Mouse (Mus musculus): ENCODE measurements around the gene Fgfr2. TPM values are rescaled to one million over a fixed set of nuclear protein-coding genes. Genes with fewer than 3 reads are reported as not detected.

Fgfr2 gene
- polyA plus RNA-seq, 1 experiment: 14.7 TPM

DNA sequence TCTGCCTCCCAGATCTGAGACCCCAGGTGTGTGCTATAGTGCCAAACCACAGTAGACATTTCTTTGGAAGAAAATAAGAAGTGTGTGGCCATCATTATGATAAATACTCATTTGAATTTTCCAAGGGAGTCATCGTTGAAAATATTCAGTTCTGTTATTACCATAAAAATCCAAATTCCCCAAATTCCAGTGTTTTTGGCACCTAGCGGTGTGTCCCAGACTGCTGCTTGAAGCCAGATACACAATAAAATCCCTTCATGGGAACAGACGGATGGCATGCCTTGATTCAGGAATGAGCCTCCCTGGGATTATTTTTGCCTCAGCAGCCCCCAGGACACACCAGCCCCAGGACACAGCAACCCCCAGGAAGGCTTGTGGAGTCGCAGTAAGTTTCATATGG is 1003.3 kb downstream of the Fgfr2 start:
- no peaks in the 10 kb centered on the region for H3K27me3 ChIP-seq (ENCODE audit: control insufficient read depth, insufficient read depth, low read length)
- no peak overlapping the region for H3K27ac ChIP-seq (ENCODE audit: insufficient read depth, low read depth, low read length)
- H3K4me3 ChIP-seq (ENCODE audit: low read depth, low read length): no peak overlapping the region
- H3K36me3 ChIP-seq (ENCODE audit: control insufficient read depth, insufficient read depth, low read length): no peaks in the 10 kb centered on the region
- WGBS: 81% methylated on average over 4 of the region's 4 CpGs
- TF ChIP-seq CTCF (IDR thresholded peaks at IDR 0.05; ENCODE audit: extremely low read depth, insufficient read length, insufficient replicate concordance, low read depth, low read length): no peak
- H3K4me1 ChIP-seq (ENCODE audit: control insufficient read depth, insufficient read depth, insufficient read length, low read length): no peaks in the 10 kb centered on the region

DNA sequence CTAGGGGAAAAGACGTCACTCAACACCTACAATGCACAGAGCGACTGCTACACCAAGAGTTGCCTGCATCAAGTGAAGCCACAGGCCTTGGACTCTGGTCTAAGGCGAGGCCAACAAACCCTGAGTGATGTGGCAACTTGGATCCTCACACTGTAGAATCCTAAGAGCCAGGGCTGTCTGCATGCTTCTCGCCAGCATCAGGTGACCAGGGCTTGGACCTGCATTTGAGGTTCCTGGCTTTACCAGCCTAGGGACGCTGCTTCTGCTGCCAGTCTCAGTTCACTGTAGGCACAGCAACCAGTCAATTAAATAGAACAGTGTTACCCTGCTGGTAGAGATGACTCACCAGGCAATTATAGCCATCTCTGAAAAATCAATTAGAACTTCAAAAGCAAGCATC is 1011.4 kb downstream of the Fgfr2 start:
- no peaks in the 10 kb centered on the region for H3K27me3 ChIP-seq (ENCODE audit: control insufficient read depth, insufficient read depth, low read length)
- WGBS: 42% methylated on average over 5 of the region's 5 CpGs
- no peaks in the 10 kb centered on the region for H3K36me3 ChIP-seq (ENCODE audit: control insufficient read depth, insufficient read depth, low read length)
- H3K27ac ChIP-seq (ENCODE audit: insufficient read depth, low read depth, low read length): no peak overlapping the region
- no peak for TF ChIP-seq CTCF (IDR thresholded peaks at IDR 0.05; ENCODE audit: extremely low read depth, insufficient read length, insufficient replicate concordance, low read depth, low read length)
- TF ChIP-seq POLR2A (IDR thresholded peaks at IDR 0.05; ENCODE audit: low read depth, low read length): no peak
- no peak overlapping the region for H3K4me3 ChIP-seq (ENCODE audit: low read depth, low read length)
- no peaks in the 10 kb centered on the region for H3K4me1 ChIP-seq (ENCODE audit: control insufficient read depth, insufficient read depth, insufficient read length, low read length)

DNA sequence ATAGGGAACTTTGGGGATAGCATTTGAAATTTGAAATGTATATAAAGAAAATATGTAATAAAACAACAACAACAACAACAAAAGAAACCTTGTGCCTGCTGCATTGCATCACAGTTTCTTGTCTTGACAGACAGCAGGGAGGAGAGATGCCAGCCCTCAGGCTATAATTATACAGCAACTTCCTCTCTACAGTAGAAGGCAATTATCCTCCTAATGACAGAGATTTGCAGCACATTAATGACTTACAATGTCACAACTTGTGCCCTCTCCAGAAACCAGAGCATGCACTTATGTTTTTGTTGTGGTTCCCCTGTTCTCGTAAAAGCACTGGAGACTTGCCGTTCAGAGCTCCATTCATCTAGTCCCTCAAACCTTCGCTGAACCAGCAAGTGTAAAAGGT is 1012.8 kb downstream of the Fgfr2 start:
- Histone ChIP-seq H3K27ac (ENCODE audit: insufficient read depth, low read depth, low read length) (no peak overlapping the region), H3K27me3 (ENCODE audit: control insufficient read depth, insufficient read depth, low read length) (no peaks in the 10 kb centered on the region), H3K4me1 (ENCODE audit: control insufficient read depth, insufficient read depth, insufficient read length, low read length) (no peaks in the 10 kb centered on the region), H3K36me3 (ENCODE audit: control insufficient read depth, insufficient read depth, low read length) (no peaks in the 10 kb centered on the region), H3K4me3 (ENCODE audit: low read depth, low read length) (no peak overlapping the region)
- WGBS: 87% methylated on average over 3 of the region's 3 CpGs
- TF ChIP-seq POLR2A (IDR thresholded peaks at IDR 0.05; ENCODE audit: low read depth, low read length) (no peak), CTCF (IDR thresholded peaks at IDR 0.05; ENCODE audit: extremely low read depth, insufficient read length, insufficient replicate concordance, low read depth, low read length) (no peak)

DNA sequence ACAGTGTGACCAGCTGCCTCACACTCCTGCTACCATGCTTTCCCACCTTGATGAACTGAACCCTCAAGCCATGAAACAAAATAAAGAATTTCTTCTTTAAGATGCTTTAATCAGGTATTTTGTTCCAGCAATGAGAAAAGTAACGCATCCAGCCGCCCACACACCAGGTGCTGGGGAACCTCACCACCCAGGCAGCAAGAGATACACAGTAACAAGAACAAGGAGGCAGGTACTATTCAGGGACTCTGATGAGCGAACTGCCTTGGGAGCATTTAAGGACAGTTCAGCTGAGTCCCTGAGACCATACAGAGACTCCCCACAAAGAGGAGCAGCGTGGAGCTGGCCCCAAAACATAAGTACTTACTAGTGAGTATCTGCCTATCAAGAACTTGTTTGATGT is 1016.3 kb downstream of the Fgfr2 start:
- Histone ChIP-seq H3K27ac (ENCODE audit: insufficient read depth, low read depth, low read length) (no peak overlapping the region), H3K4me3 (ENCODE audit: low read depth, low read length) (no peak overlapping the region), H3K27me3 (ENCODE audit: control insufficient read depth, insufficient read depth, low read length) (no peaks in the 10 kb centered on the region), H3K4me1 (ENCODE audit: control insufficient read depth, insufficient read depth, insufficient read length, low read length) (no peaks in the 10 kb centered on the region), H3K36me3 (ENCODE audit: control insufficient read depth, insufficient read depth, low read length) (no peaks in the 10 kb centered on the region)
- 80% methylated on average over 4 of the region's 4 CpGs for WGBS
- TF ChIP-seq POLR2A (IDR thresholded peaks at IDR 0.05; ENCODE audit: low read depth, low read length): no peak
- TF ChIP-seq CTCF (IDR thresholded peaks at IDR 0.05; ENCODE audit: extremely low read depth, insufficient read length, insufficient replicate concordance, low read depth, low read length): no peak

DNA sequence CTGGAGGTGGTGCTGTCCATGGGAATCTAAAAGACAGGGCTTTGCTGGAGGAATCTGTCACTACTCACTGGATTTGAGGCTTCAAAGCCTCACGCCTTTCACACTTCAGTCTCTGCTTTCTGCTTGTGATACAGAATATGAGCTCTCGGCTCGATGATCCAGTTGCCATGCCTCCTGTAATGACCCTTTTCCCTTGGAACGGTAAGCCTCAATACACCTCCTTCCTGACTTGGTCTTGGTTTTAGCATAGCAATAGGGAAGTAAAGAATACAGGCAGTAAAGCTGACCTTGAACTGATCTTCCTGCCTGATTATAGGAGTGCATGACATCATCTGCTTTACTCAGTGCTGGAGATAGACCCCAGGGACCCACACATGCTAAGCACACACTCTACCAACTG is 1017.8 kb downstream of the Fgfr2 start:
- Histone ChIP-seq H3K4me1 (ENCODE audit: control insufficient read depth, insufficient read depth, insufficient read length, low read length) (no peaks in the 10 kb centered on the region), H3K4me3 (ENCODE audit: low read depth, low read length) (no peak overlapping the region), H3K36me3 (ENCODE audit: control insufficient read depth, insufficient read depth, low read length) (no peaks in the 10 kb centered on the region), H3K27ac (ENCODE audit: insufficient read depth, low read depth, low read length) (no peak overlapping the region), H3K27me3 (ENCODE audit: control insufficient read depth, insufficient read depth, low read length) (no peaks in the 10 kb centered on the region)
- TF ChIP-seq CTCF (IDR thresholded peaks at IDR 0.05; ENCODE audit: extremely low read depth, insufficient read length, insufficient replicate concordance, low read depth, low read length): no peak
- TF ChIP-seq POLR2A (IDR thresholded peaks at IDR 0.05; ENCODE audit: low read depth, low read length): no peak
- 50% methylated on average over 4 of the region's 4 CpGs for WGBS

DNA sequence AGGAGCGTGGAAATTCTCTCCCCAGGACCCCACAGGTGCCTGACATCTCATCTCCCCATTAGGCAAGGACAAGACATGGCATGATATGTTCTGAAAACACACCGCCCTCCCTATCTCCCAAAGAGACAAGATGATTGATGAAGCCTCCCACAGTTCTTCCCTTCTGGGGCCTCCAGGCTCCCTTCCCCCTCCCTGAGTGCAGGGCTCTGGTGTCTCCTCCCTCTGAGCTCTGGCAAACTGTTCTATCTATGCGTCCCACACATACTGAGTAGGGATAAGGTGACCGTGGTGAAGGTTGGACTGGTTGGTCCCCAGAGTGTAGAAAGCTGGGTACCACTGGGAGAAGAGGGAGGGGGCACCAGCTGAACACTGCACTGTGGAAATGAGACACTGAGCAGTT is 1024.7 kb downstream of the Fgfr2 start:
- no peak overlapping the region for H3K27ac ChIP-seq (ENCODE audit: insufficient read depth, low read depth, low read length)
- H3K4me1 ChIP-seq (ENCODE audit: control insufficient read depth, insufficient read depth, insufficient read length, low read length): no peaks in the 10 kb centered on the region
- no peaks in the 10 kb centered on the region for H3K36me3 ChIP-seq (ENCODE audit: control insufficient read depth, insufficient read depth, low read length)
- TF ChIP-seq POLR2A (IDR thresholded peaks at IDR 0.05; ENCODE audit: low read depth, low read length): no peak
- no peak for TF ChIP-seq CTCF (IDR thresholded peaks at IDR 0.05; ENCODE audit: extremely low read depth, insufficient read length, insufficient replicate concordance, low read depth, low read length)
- no peak overlapping the region for H3K4me3 ChIP-seq (ENCODE audit: low read depth, low read length)
- H3K27me3 ChIP-seq (ENCODE audit: control insufficient read depth, insufficient read depth, low read length): no peaks in the 10 kb centered on the region
- 43% methylated on average over 4 of the region's 4 CpGs for WGBS

DNA sequence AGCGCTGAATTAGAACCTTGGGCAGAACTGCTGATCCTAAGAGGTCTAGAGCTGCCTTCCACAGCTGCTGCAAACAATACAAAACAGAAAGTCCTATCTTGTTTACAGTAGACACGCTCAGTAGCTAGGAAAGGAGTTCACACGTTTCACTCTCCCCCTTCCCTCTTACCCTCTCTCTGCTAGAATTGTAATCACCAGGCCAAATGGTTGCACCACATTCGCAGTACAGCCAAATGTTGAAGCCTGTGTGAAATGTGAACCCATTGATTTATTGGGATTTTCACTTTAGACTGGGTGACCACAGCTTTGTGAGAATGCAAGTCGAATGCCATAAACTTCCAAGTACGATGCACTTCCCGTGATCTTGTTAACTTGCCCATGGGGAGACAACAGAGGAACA is 1028.5 kb downstream of the Fgfr2 start:
- no peaks in the 10 kb centered on the region for H3K27me3 ChIP-seq (ENCODE audit: control insufficient read depth, insufficient read depth, low read length)
- WGBS: 65% methylated on average over 7 of the region's 7 CpGs
- no peak overlapping the region for H3K27ac ChIP-seq (ENCODE audit: insufficient read depth, low read depth, low read length)
- H3K36me3 ChIP-seq (ENCODE audit: control insufficient read depth, insufficient read depth, low read length): no peaks in the 10 kb centered on the region
- TF ChIP-seq CTCF (IDR thresholded peaks at IDR 0.05; ENCODE audit: extremely low read depth, insufficient read length, insufficient replicate concordance, low read depth, low read length) (no peak), POLR2A (IDR thresholded peaks at IDR 0.05; ENCODE audit: low read depth, low read length) (no peak)
- no peaks in the 10 kb centered on the region for H3K4me1 ChIP-seq (ENCODE audit: control insufficient read depth, insufficient read depth, insufficient read length, low read length)
- H3K4me3 ChIP-seq (ENCODE audit: low read depth, low read length): no peak overlapping the region

DNA sequence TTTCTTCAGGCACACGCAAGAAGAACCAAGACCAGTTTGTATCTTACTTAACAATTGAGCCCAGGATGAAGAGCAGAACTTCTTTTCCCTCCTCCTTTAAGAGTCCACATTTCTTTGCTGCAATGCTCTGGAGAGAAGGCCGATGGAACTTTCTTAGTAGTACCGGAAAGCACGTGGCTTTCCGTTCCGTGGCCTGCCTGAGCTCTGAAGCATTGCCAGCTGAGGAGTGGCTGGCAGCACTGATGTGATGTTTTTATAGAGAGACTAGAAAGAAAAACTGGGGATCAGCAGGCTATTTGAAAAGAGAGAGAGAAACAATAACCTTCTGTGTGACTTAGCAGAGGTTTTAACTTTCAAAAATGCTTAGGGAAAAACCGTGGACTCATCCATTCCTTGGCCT is 1031.6 kb downstream of the Fgfr2 start:
- H3K27ac ChIP-seq (ENCODE audit: insufficient read depth, low read depth, low read length): no peak overlapping the region
- no peaks in the 10 kb centered on the region for H3K4me1 ChIP-seq (ENCODE audit: control insufficient read depth, insufficient read depth, insufficient read length, low read length)
- no peaks in the 10 kb centered on the region for H3K27me3 ChIP-seq (ENCODE audit: control insufficient read depth, insufficient read depth, low read length)
- TF ChIP-seq POLR2A (IDR thresholded peaks at IDR 0.05; ENCODE audit: low read depth, low read length) (no peak), CTCF (IDR thresholded peaks at IDR 0.05; ENCODE audit: extremely low read depth, insufficient read length, insufficient replicate concordance, low read depth, low read length) (no peak)
- no peaks in the 10 kb centered on the region for H3K36me3 ChIP-seq (ENCODE audit: control insufficient read depth, insufficient read depth, low read length)
- H3K4me3 ChIP-seq (ENCODE audit: low read depth, low read length): no peak overlapping the region
- WGBS: 83% methylated on average over 7 of the region's 7 CpGs

All from small intestine, adult 2 months (tissue).